Mouse (Mus musculus) small intestine, adult 2 months (tissue): Measurements from ENCODE around the gene App. TPM values are rescaled to one million over a fixed set of nuclear protein-coding genes. Genes with fewer than 3 reads are reported as not detected.

Experiments used
- H3K27ac ChIP-seq: fragments of 200-500 bp; 2 replicates; pipeline ENCODE4 v1.5.1; 2012; ENCODE audit warnings: low read depth, low read length, control low read depth, inconsistent platforms; ENCODE audit not compliant: insufficient read depth
- H3K27me3 ChIP-seq: fragments of 200-500 bp; 2 replicates; pipeline ENCODE4 v1.6.1; 2012; ENCODE audit warnings: mild to moderate bottlenecking, moderate library complexity, low read length, inconsistent platforms; ENCODE audit not compliant: control insufficient read depth, insufficient read depth
- H3K36me3 ChIP-seq: fragments of 200-500 bp; 2 replicates; pipeline ENCODE4 v1.6.1; 2012; ENCODE audit warnings: mild to moderate bottlenecking, low read length, control low read depth, inconsistent platforms; ENCODE audit not compliant: control insufficient read depth, insufficient read depth
- H3K4me1 ChIP-seq: fragments of 200-500 bp; 2 replicates; pipeline ENCODE4 v1.6.1; 2012; ENCODE audit warnings: low read length, inconsistent platforms, mixed read lengths; ENCODE audit not compliant: control insufficient read depth, insufficient read depth, insufficient read length
- H3K4me3 ChIP-seq: fragments of 200-500 bp; 2 replicates; pipeline ENCODE4 v1.5.1; 2012; ENCODE audit warnings: low read depth, mild to moderate bottlenecking, control low read depth, inconsistent platforms, low read length, moderate library complexity
- CTCF ChIP-seq: fragments of 200-500 bp; IDR thresholded peaks from 2 replicates; pipeline ENCODE4 v1.5.1; 2012; ENCODE audit warnings: low read depth, mild to moderate bottlenecking, control low read depth, inconsistent platforms, low read length, moderate library complexity, mixed read lengths; ENCODE audit not compliant: insufficient replicate concordance, insufficient read length; ENCODE audit errors: extremely low read depth
- POLR2A ChIP-seq: fragments of 200-500 bp; IDR thresholded peaks from 2 replicates; pipeline ENCODE4 v1.6.1; 2012; ENCODE audit warnings: low read depth, mild to moderate bottlenecking, control low read depth, inconsistent platforms, low read length, moderate library complexity
- WGBS: fragments of 180-500 bp; shearing (Covaris S2); methylation state at CpG from one replicate; pipeline ENCODE4 v1.1.7; 2018; 5-methylcytosine and 5-hydroxymethylcytosine counted together
- polyA plus RNA-seq: library from polyadenylated mRNA; depleted of rRNA; stranded (reverse); fragments of >200 nt; gene quantifications from 2 replicates; pipeline ENCODE4 v1.2.3, GENCODE M21; 2012

App gene
- polyA plus RNA-seq, 1 experiment = 387 TPM

GRCm38 (mm10) chr16:84987724-84988287 is 185.8 kb downstream of the App start:
- Histone ChIP-seq H3K4me3 (no peak overlapping the region), H3K27me3 (no peaks in the 10 kb centered on the region)
- no peak for TF ChIP-seq CTCF
- no peak for TF ChIP-seq POLR2A

GRCm38 (mm10) chr16:84986016-84986631 is 187.4 kb downstream of the App start:
- H3K27ac ChIP-seq = no peak overlapping the region
- H3K36me3 ChIP-seq = peaks cover 8% of the 10 kb centered on the region
- TF ChIP-seq POLR2A = no peak
- no peak for TF ChIP-seq CTCF
- no peak overlapping the region for H3K4me3 ChIP-seq
- H3K4me1 ChIP-seq = no peaks in the 10 kb centered on the region
- 75% methylated on average over 11 of the region's 11 CpGs for WGBS
- H3K27me3 ChIP-seq = no peaks in the 10 kb centered on the region

More at GRCm38 (mm10) chr16:84987724-84988287, 185.8 kb downstream of the App start:
- no peak overlapping the region for H3K27ac ChIP-seq
- H3K36me3 ChIP-seq = peaks cover 8% of the 10 kb centered on the region
- 93% methylated on average over 8 of the region's 8 CpGs for WGBS
- H3K4me1 ChIP-seq = no peaks in the 10 kb centered on the region

GRCm38 (mm10) chr16:84985340-84985739 is 188.2 kb downstream of the App start:
- WGBS = 90% methylated on average over 3 of the region's 3 CpGs
- no peak overlapping the region for H3K27ac ChIP-seq
- H3K4me1 ChIP-seq = no peaks in the 10 kb centered on the region
- no peak overlapping the region for H3K4me3 ChIP-seq
- peaks cover 10% of the 10 kb centered on the region for H3K36me3 ChIP-seq
- TF ChIP-seq POLR2A = no peak
- no peak for TF ChIP-seq CTCF
- no peaks in the 10 kb centered on the region for H3K27me3 ChIP-seq

- peaks cover 8% of the 10 kb centered on the region for H3K36me3 ChIP-seq
- H3K27me3 ChIP-seq = no peaks in the 10 kb centered on the region
- 69% methylated on average over 3 of the region's 3 CpGs for WGBS
- no peaks in the 10 kb centered on the region for H3K4me1 ChIP-seq
- H3K27ac ChIP-seq = no peak overlapping the region
- TF ChIP-seq POLR2A (no peak), CTCF (no peak)
- no peak overlapping the region for H3K4me3 ChIP-seq
Measured at GRCm38 (mm10) chr16:84983428-84983827, 190.1 kb downstream of the App start.

- H3K4me1 ChIP-seq = no peaks in the 10 kb centered on the region
- H3K27me3 ChIP-seq = no peaks in the 10 kb centered on the region
- no peak overlapping the region for H3K27ac ChIP-seq
- H3K36me3 ChIP-seq = peaks cover 13% of the 10 kb centered on the region
- TF ChIP-seq POLR2A (no peak), CTCF (no peak)
- H3K4me3 ChIP-seq = no peak overlapping the region
- WGBS = 58% methylated on average over 3 of the region's 3 CpGs
Measured at GRCm38 (mm10) chr16:84982589-84982988, 191.0 kb downstream of the App start.

- H3K36me3 ChIP-seq = peaks cover 22% of the 10 kb centered on the region
- WGBS = 34% methylated on average over 5 of the region's 5 CpGs
- no peaks in the 10 kb centered on the region for H3K27me3 ChIP-seq
- no peak overlapping the region for H3K27ac ChIP-seq
- H3K4me3 ChIP-seq = no peak overlapping the region
- TF ChIP-seq CTCF (no peak), POLR2A (no peak)
- peaks cover 2% of the 10 kb centered on the region; the same call in 1 of the 2 replicates for H3K4me1 ChIP-seq
Measured at GRCm38 (mm10) chr16:84978589-84978988, 195.0 kb downstream of the App start.

GRCm38 (mm10) chr16:84974176-84974518 is 199.4 kb downstream of the App start:
- TF ChIP-seq POLR2A (no peak), CTCF (no peak)
- Histone ChIP-seq H3K36me3 (peaks cover 24% of the 10 kb centered on the region), H3K4me3 (no peak overlapping the region), H3K27me3 (no peaks in the 10 kb centered on the region), H3K27ac (no peak overlapping the region), H3K4me1 (peaks cover 16% of the 10 kb centered on the region)
- WGBS = 88% methylated on average over 6 of the region's 6 CpGs
